In genomic region chr9:108220380-108220774, GRCm38 (mm10) we compare ENCODE assay signal across 11 mouse cellular contexts. TPM values are rescaled to one million over a fixed set of nuclear protein-coding genes. Genes with fewer than 3 reads are reported as not detected.
DNase-seq lines count a peak whose midpoint lies in the region; ATAC-seq and TF ChIP-seq lines count a peak whose summit lies in the region.
"Had no signal": no experiment of that assay in that cellular context is flagged by ENCODE, and none has a peak within 500 bp of the region (broad histone marks: within the 10 kb centered on the region; RNA-seq: fewer than 3 reads in every experiment).

No protein-coding gene starts in this region.

- WGBS in heart, adult 2 months = 37% methylated on average over 1 of the region's 1 CpGs
- WGBS in limb, embryonic 15.5 days = 32% methylated on average over 1 of the region's 1 CpGs
- WGBS in intestine, embryonic 16.5 days = 88% methylated on average over 1 of the region's 1 CpGs

- TF ChIP-seq CTCF in layer of hippocampus, adult 2 months (conservative IDR thresholded peaks at IDR 0.05) = no peak
- no peak for TF ChIP-seq CTCF in heart, adult 2 months (IDR thresholded peaks at IDR 0.05)

- peak; percentile 27 to 44 for DNase-seq in layer of hippocampus, adult 2 months (ENCODE audit: low spot score in 2 of 2)
- DNase-seq in layer of hippocampus, adult 9-10 months (ENCODE audit: low spot score) = no peak
- peak; percentile 87 for DNase-seq in adipocyte (ENCODE audit: low spot score)
- peak in 1 of 2 experiments; percentile 61 for DNase-seq in heart, adult 2 months
- no peak for DNase-seq in cerebellum, adult 11-12 months
- DNase-seq: cerebellum, adult 11 months; liver, postnatal 0 days had no signal

- TF ChIP-seq POLR2A in heart, adult 2 months (IDR thresholded peaks at IDR 0.05; ENCODE audit: insufficient read depth, low read depth, low read length) = no peak

- no peak overlapping the region for H3K9ac ChIP-seq in heart, adult 2 months (ENCODE audit: low read depth, low read length)
- no peak overlapping the region for H3K9ac ChIP-seq in limb, embryonic 15.5 days
- H3K9ac ChIP-seq in intestine, embryonic 16.5 days (ENCODE audit: low read depth, low read length) = no peak overlapping the region
- H3K9ac ChIP-seq: hindbrain, embryonic 15.5 days; liver, postnatal 0 days had no signal

- TF ChIP-seq EP300 in heart, adult 2 months (IDR thresholded peaks at IDR 0.05; ENCODE audit: insufficient read depth, low read depth, low read length) = peak; percentile 59; the same call in 1 of the 2 replicates

- H3K27me3 ChIP-seq in heart, adult 2 months (ENCODE audit: control insufficient read depth, insufficient read depth, low read length) = no peaks in the 10 kb centered on the region
- H3K27me3 ChIP-seq in limb, embryonic 15.5 days = no peaks in the 10 kb centered on the region
- no peaks in the 10 kb centered on the region for H3K27me3 ChIP-seq in intestine, embryonic 16.5 days (replicated peaks; ENCODE audit: control insufficient read depth, insufficient read depth, low read length)
- H3K27me3 ChIP-seq: hindbrain, embryonic 15.5 days; Patski had no signal

- H3K4me3 ChIP-seq in layer of hippocampus, adult 2 months = no peak overlapping the region
- H3K4me3 ChIP-seq in heart, adult 2 months = no peak overlapping the region
- no peak overlapping the region for H3K4me3 ChIP-seq in limb, embryonic 15.5 days
- H3K4me3 ChIP-seq in intestine, embryonic 16.5 days (ENCODE audit: low read length) = no peak overlapping the region
- H3K4me3 ChIP-seq: hindbrain, embryonic 15.5 days had no signal

- H3K79me2 ChIP-seq in heart, adult 2 months (replicated peaks; ENCODE audit: control insufficient read depth, insufficient read depth, low read length) = no peaks in the 10 kb centered on the region; the same call in 1 of the 2 replicates

- H3K9me3 ChIP-seq in limb, embryonic 15.5 days = no peaks in the 10 kb centered on the region
- H3K9me3 ChIP-seq in intestine, embryonic 16.5 days (ENCODE audit: control insufficient read depth, low read length) = no peaks in the 10 kb centered on the region
- H3K9me3 ChIP-seq: hindbrain, embryonic 15.5 days had no signal

- H3K27ac ChIP-seq in layer of hippocampus, adult 2 months = peak overlapping the region; percentile 40; the same call in 1 of the 2 replicates
- peak overlapping the region; percentile 84 for H3K27ac ChIP-seq in heart, adult 2 months
- peak overlapping the region; percentile 73 for H3K27ac ChIP-seq in limb, embryonic 15.5 days
- H3K27ac ChIP-seq in intestine, embryonic 16.5 days (ENCODE audit: low read length) = no peak overlapping the region
- H3K27ac ChIP-seq: hindbrain, embryonic 15.5 days had no signal

- intact Hi-C loops in heart, adult 2 months (cut with DNase I) = loop anchor here (5.0 kb wide), 1 partner anchor 42 kb away; the partner anchor contains the start of gene Dag1

- peaks cover 13% of the 10 kb centered on the region for H3K4me1 ChIP-seq in heart, adult 2 months (ENCODE audit: control insufficient read depth, insufficient read depth, low read length)
- peaks cover 10% of the 10 kb centered on the region for H3K4me1 ChIP-seq in limb, embryonic 15.5 days
- peaks cover 8% of the 10 kb centered on the region for H3K4me1 ChIP-seq in intestine, embryonic 16.5 days (ENCODE audit: control insufficient read depth, insufficient read depth, low read length)
- H3K4me1 ChIP-seq: hindbrain, embryonic 15.5 days had no signal

- peaks cover 8% of the 10 kb centered on the region for H3K36me3 ChIP-seq in heart, adult 2 months (ENCODE audit: control insufficient read depth, insufficient read depth, low read length)
- peaks cover 23% of the 10 kb centered on the region for H3K36me3 ChIP-seq in limb, embryonic 15.5 days
- H3K36me3 ChIP-seq in intestine, embryonic 16.5 days (ENCODE audit: control insufficient read depth, insufficient read depth, low read length) = peaks cover 14% of the 10 kb centered on the region; the same call in 1 of the 2 replicates

- H3K4me2 ChIP-seq in limb, embryonic 15.5 days = no peak overlapping the region
- no peak overlapping the region for H3K4me2 ChIP-seq in intestine, embryonic 16.5 days (ENCODE audit: low read depth, low read length)
- H3K4me2 ChIP-seq: hindbrain, embryonic 15.5 days had no signal

- no peak for ATAC-seq in limb, embryonic 15.5 days (ENCODE audit: insufficient number of reproducible peaks, low FRiP score, low TSS enrichment, low read depth)
- ATAC-seq in intestine, embryonic 16.5 days = no peak
- ATAC-seq: liver, postnatal 0 days; Patski had no signal

RNA-seq across cellular contexts. Expression of gene Bsn, which starts 30.2 kb away (rescaled TPM):
- total RNA-seq in layer of hippocampus, adult 2 months (2021) = 100 to 1,000 TPM; 236 to 246 TPM
- under 1 TPM; 0.03 to 0.05 TPM for total RNA-seq in heart, adult 2 months (2021)
- 0.06 and 0.10 TPM in 2 replicates for polyA plus RNA-seq in heart, adult 2 months (2012; rRNA removed)
- polyA plus RNA-seq in limb, embryonic 15.5 days (2015; fragmentation: Nextera tagmentation; extraction: Ambion mirVana) = 0.76 and 0.82 TPM in 2 replicates
- 5.4 TPM in 2 replicates for polyA plus RNA-seq in intestine, embryonic 16.5 days (2015; fragmentation: Nextera tagmentation; extraction: Ambion mirVana)

RNA-seq across cellular contexts. Expression of gene Dag1, which starts 43.4 kb away (rescaled TPM):
- 10 to 100 TPM; 74.4 to 76.5 TPM for total RNA-seq in layer of hippocampus, adult 2 months (2021)
- total RNA-seq in heart, adult 2 months (2021) = 100 to 1,000 TPM; 305 to 347 TPM
- 124 and 157 TPM in 2 replicates for polyA plus RNA-seq in heart, adult 2 months (2012; rRNA removed)
- 86.6 and 107 TPM in 2 replicates for polyA plus RNA-seq in limb, embryonic 15.5 days (2015; fragmentation: Nextera tagmentation; extraction: Ambion mirVana)
- 67.9 and 76.8 TPM in 2 replicates for polyA plus RNA-seq in intestine, embryonic 16.5 days (2015; fragmentation: Nextera tagmentation; extraction: Ambion mirVana)

Comparison
In these comparisons a context has a peak if more than half of its experiments do, and no peak if none do; other contexts are left out.
1. DNase-seq: peak in layer of hippocampus, adult 2 months (2 of 2) and adipocyte (single experiment); none in layer of hippocampus, adult 9-10 months (single experiment) and cerebellum, adult 11-12 months (single experiment).